Mouse (Mus musculus): ENCODE results near the gene Nfib.
A peak's percentile ranks its signal among the peaks of the same experiment; 100 is the strongest.

The Nfib gene

GRCm38 (mm10) chr4:82455617-82456322 is 249.8 kb downstream of the Nfib start:
- TF ChIP-seq GATA4 (IDR thresholded peaks at IDR 0.05; ENCODE audit: insufficient replicate concordance, low read length) = no peak

GRCm38 (mm10) chr4:82454989-82455388 is 250.6 kb downstream of the Nfib start:
- no peak for TF ChIP-seq GATA4 (IDR thresholded peaks at IDR 0.05; ENCODE audit: insufficient replicate concordance, low read length)

- TF ChIP-seq GATA4 (IDR thresholded peaks at IDR 0.05; ENCODE audit: insufficient replicate concordance, low read length) = no peak
Observed at GRCm38 (mm10) chr4:82453341-82453740, 252.2 kb downstream of the Nfib start.

GRCm38 (mm10) chr4:82452905-82453304 is 252.6 kb downstream of the Nfib start:
- TF ChIP-seq GATA4 (IDR thresholded peaks at IDR 0.05; ENCODE audit: insufficient replicate concordance, low read length) = no peak

GRCm38 (mm10) chr4:82447061-82447671 is 258.4 kb downstream of the Nfib start:
- TF ChIP-seq GATA4 (IDR thresholded peaks at IDR 0.05; ENCODE audit: insufficient replicate concordance, low read length) = peak; percentile 78; the same call in 1 of the 2 replicates

GRCm38 (mm10) chr4:82444078-82444477 is 261.5 kb downstream of the Nfib start:
- no peak for TF ChIP-seq GATA4 (IDR thresholded peaks at IDR 0.05; ENCODE audit: insufficient replicate concordance, low read length)

- no peak for TF ChIP-seq GATA4 (IDR thresholded peaks at IDR 0.05; ENCODE audit: insufficient replicate concordance, low read length)
Observed at GRCm38 (mm10) chr4:82443441-82443840, 262.1 kb downstream of the Nfib start.

- TF ChIP-seq GATA4 (IDR thresholded peaks at IDR 0.05; ENCODE audit: insufficient replicate concordance, low read length) = no peak
Observed at GRCm38 (mm10) chr4:82443003-82443402, 262.5 kb downstream of the Nfib start.

GRCm38 (mm10) chr4:82440606-82441005 is 264.9 kb downstream of the Nfib start:
- no peak for TF ChIP-seq GATA4 (IDR thresholded peaks at IDR 0.05; ENCODE audit: insufficient replicate concordance, low read length)

- TF ChIP-seq GATA4 (IDR thresholded peaks at IDR 0.05; ENCODE audit: insufficient replicate concordance, low read length) = no peak
Observed at GRCm38 (mm10) chr4:82439813-82440212, 265.7 kb downstream of the Nfib start.

- TF ChIP-seq GATA4 (IDR thresholded peaks at IDR 0.05; ENCODE audit: insufficient replicate concordance, low read length) = no peak
Observed at GRCm38 (mm10) chr4:82438631-82439030, 266.9 kb downstream of the Nfib start.

- no peak for TF ChIP-seq GATA4 (IDR thresholded peaks at IDR 0.05; ENCODE audit: insufficient replicate concordance, low read length)
Observed at GRCm38 (mm10) chr4:82437533-82438318, 267.8 kb downstream of the Nfib start.

- TF ChIP-seq GATA4 (IDR thresholded peaks at IDR 0.05; ENCODE audit: insufficient replicate concordance, low read length) = no peak
Observed at GRCm38 (mm10) chr4:82436656-82437055, 268.9 kb downstream of the Nfib start.

GRCm38 (mm10) chr4:82435716-82436115 is 269.8 kb downstream of the Nfib start:
- peak; percentile 48; the same call in 1 of the 2 replicates for TF ChIP-seq GATA4 (IDR thresholded peaks at IDR 0.05; ENCODE audit: insufficient replicate concordance, low read length)

GRCm38 (mm10) chr4:82433926-82434705 is 271.4 kb downstream of the Nfib start:
- TF ChIP-seq GATA4 (IDR thresholded peaks at IDR 0.05; ENCODE audit: insufficient replicate concordance, low read length) = no peak
